Comparison of ENCODE assay signal across 10 mouse cellular contexts in genomic region chr1:19459876-19460275, GRCm38 (mm10).
DNase-seq lines count a peak whose midpoint lies in the region; ATAC-seq lines count a peak whose summit lies in the region.
"Had no signal": no experiment of that assay in that cellular context is flagged by ENCODE, and none has a peak within 500 bp of the region (broad histone marks: within the 10 kb centered on the region; RNA-seq: fewer than 3 reads in every experiment).

No protein-coding gene starts in this region.

- 81% methylated on average over 11 of the region's 11 CpGs for WGBS in midbrain, embryonic 14.5 days
- 82% methylated on average over 11 of the region's 11 CpGs for WGBS in midbrain, embryonic 13.5 days

- H3K4me3 ChIP-seq in midbrain, embryonic 14.5 days (replicated peaks; ENCODE audit: low read depth, low read length) = no peak overlapping the region
- no peak overlapping the region for H3K4me3 ChIP-seq in midbrain, embryonic 13.5 days (replicated peaks)
- H3K4me3 ChIP-seq: heart, embryonic 13.5 days had no signal

- no peaks in the 10 kb centered on the region for H3K4me1 ChIP-seq in midbrain, embryonic 14.5 days (ENCODE audit: control insufficient read depth, insufficient read depth, low read length)
- no peaks in the 10 kb centered on the region; the same call in 1 of the 2 replicates for H3K4me1 ChIP-seq in midbrain, embryonic 13.5 days (replicated peaks)
- H3K4me1 ChIP-seq: heart, embryonic 13.5 days had no signal

- ATAC-seq in midbrain, embryonic 14.5 days (ENCODE audit: low FRiP score, low TSS enrichment) = no peak
- no peak for ATAC-seq in midbrain, embryonic 13.5 days
- ATAC-seq: lung, postnatal 0 days had no signal

- H3K4me2 ChIP-seq in midbrain, embryonic 14.5 days (ENCODE audit: low read length) = no peak overlapping the region
- no peak overlapping the region for H3K4me2 ChIP-seq in midbrain, embryonic 13.5 days (replicated peaks)
- H3K4me2 ChIP-seq: heart, embryonic 13.5 days had no signal

- peak; percentile 6 for DNase-seq in midbrain, embryonic 14.5 days
- DNase-seq in frontal cortex, postnatal 36 days (ENCODE audit: low spot score in 2 of 2) = peak; percentile 19 to 22
- peak; percentile 7 to 21 for DNase-seq in left cerebral cortex, postnatal 36 days (ENCODE audit: low spot score in 2 of 2)
- peak; percentile 18 for DNase-seq in telencephalon, adult 2 months (ENCODE audit: low read depth, low spot score)
- DNase-seq in heart, adult 11 months = no peak
- DNase-seq in urinary bladder, postnatal 10 days (ENCODE audit: low spot score) = no peak
- DNase-seq: adrenal gland, postnatal 14 days had no signal

- H3K36me3 ChIP-seq in midbrain, embryonic 14.5 days (ENCODE audit: control insufficient read depth, insufficient read depth, low read length) = no peaks in the 10 kb centered on the region
- H3K36me3 ChIP-seq in midbrain, embryonic 13.5 days = no peaks in the 10 kb centered on the region
- H3K36me3 ChIP-seq: heart, embryonic 13.5 days had no signal

- no peaks in the 10 kb centered on the region for H3K27me3 ChIP-seq in midbrain, embryonic 14.5 days (ENCODE audit: control insufficient read depth, insufficient read depth, low read length)
- H3K27me3 ChIP-seq in midbrain, embryonic 13.5 days = no peaks in the 10 kb centered on the region
- H3K27me3 ChIP-seq: heart, embryonic 13.5 days had no signal

- H3K27ac ChIP-seq in midbrain, embryonic 14.5 days (replicated peaks; ENCODE audit: low read depth, low read length) = no peak overlapping the region
- no peak overlapping the region for H3K27ac ChIP-seq in midbrain, embryonic 13.5 days
- H3K27ac ChIP-seq: heart, embryonic 13.5 days had no signal

- intact Hi-C loops in left cerebral cortex, postnatal 36 days (cut with DNase I) = no loop called here

- no peak overlapping the region for H3K9ac ChIP-seq in midbrain, embryonic 14.5 days (replicated peaks; ENCODE audit: low read length)
- H3K9ac ChIP-seq in midbrain, embryonic 13.5 days (replicated peaks) = no peak overlapping the region
- H3K9ac ChIP-seq: heart, embryonic 13.5 days had no signal

- H3K9me3 ChIP-seq in midbrain, embryonic 14.5 days (ENCODE audit: control insufficient read depth, low read length) = no peaks in the 10 kb centered on the region
- H3K9me3 ChIP-seq in midbrain, embryonic 13.5 days = no peaks in the 10 kb centered on the region
- H3K9me3 ChIP-seq: heart, embryonic 13.5 days had no signal

Comparison
In these comparisons a context has a peak if more than half of its experiments do, and no peak if none do; other contexts are left out.
1. DNase-seq: peak in midbrain, embryonic 14.5 days (single experiment), frontal cortex, postnatal 36 days (2 of 2), left cerebral cortex, postnatal 36 days (2 of 2) and telencephalon, adult 2 months (single experiment); none in heart, adult 11 months (single experiment) and urinary bladder, postnatal 10 days (single experiment).